Mouse (Mus musculus) bone marrow macrophage, adult 2 months (primary cell): ENCODE data around the gene Pard3. TPM values are rescaled to one million over a fixed set of nuclear protein-coding genes. Genes with fewer than 3 reads are reported as not detected.

Source experiments
- H3K27ac ChIP-seq: 2 replicates; pipeline ENCODE4 v1.5.1; 2012; ENCODE audit warnings: low read depth, low read length; ENCODE audit not compliant: insufficient read depth
- H3K4me1 ChIP-seq: 2 replicates; pipeline ENCODE4 v1.6.1; 2012; ENCODE audit warnings: low read length; ENCODE audit not compliant: control insufficient read depth, insufficient read depth
- H3K4me3 ChIP-seq: 2 replicates; pipeline ENCODE4 v1.5.1; 2012; ENCODE audit warnings: mild to moderate bottlenecking, low read length, moderate library complexity; ENCODE audit not compliant: insufficient read depth
- CTCF ChIP-seq: IDR thresholded peaks from 2 replicates; pipeline ENCODE4 v1.5.1; 2012; ENCODE audit warnings: low read depth, mild to moderate bottlenecking, low read length, moderate library complexity
- POLR2A ChIP-seq: IDR thresholded peaks from 2 replicates; pipeline ENCODE4 v1.6.1; 2012; ENCODE audit warnings: mild to moderate bottlenecking, low read depth, low read length, borderline replicate concordance
- polyA plus RNA-seq: library from polyadenylated mRNA; stranded (reverse); fragments of >200 nt; gene quantifications from 2 replicates; pipeline ENCODE4 v1.2.4, GENCODE M21; 2012; ENCODE audit not compliant: missing spikeins, insufficient read depth, insufficient read length

Gene Pard3
- polyA plus RNA-seq, 1 experiment: 0.11 TPM

GRCm38 (mm10) chr8:127411190-127411848 is 347.6 kb downstream of the Pard3 start:
- H3K4me3 ChIP-seq: no peak overlapping the region
- H3K4me1 ChIP-seq: no peaks in the 10 kb centered on the region
- H3K27ac ChIP-seq: no peak overlapping the region
- TF ChIP-seq POLR2A: no peak
- TF ChIP-seq CTCF: no peak

GRCm38 (mm10) chr8:127423021-127423420 is 359.3 kb downstream of the Pard3 start:
- H3K4me3 ChIP-seq: no peak overlapping the region
- no peak for TF ChIP-seq POLR2A
- TF ChIP-seq CTCF: no peak
- no peaks in the 10 kb centered on the region for H3K4me1 ChIP-seq
- H3K27ac ChIP-seq: no peak overlapping the region

- no peaks in the 10 kb centered on the region for H3K4me1 ChIP-seq
- H3K27ac ChIP-seq: no peak overlapping the region
- no peak for TF ChIP-seq CTCF
- TF ChIP-seq POLR2A: no peak
- no peak overlapping the region for H3K4me3 ChIP-seq
Observed at GRCm38 (mm10) chr8:127424211-127424916, 360.7 kb downstream of the Pard3 start.

- TF ChIP-seq POLR2A (no peak), CTCF (no peak)
- no peak overlapping the region for H3K27ac ChIP-seq
- H3K4me1 ChIP-seq: no peaks in the 10 kb centered on the region
- H3K4me3 ChIP-seq: no peak overlapping the region
Observed at GRCm38 (mm10) chr8:127426857-127427256, 363.2 kb downstream of the Pard3 start.

- H3K4me1 ChIP-seq: no peaks in the 10 kb centered on the region
- TF ChIP-seq POLR2A: no peak
- no peak for TF ChIP-seq CTCF
Observed at GRCm38 (mm10) chr8:127428004-127428403, 364.3 kb downstream of the Pard3 start.

GRCm38 (mm10) chr8:127431236-127431635 is 367.5 kb downstream of the Pard3 start:
- Histone ChIP-seq H3K27ac (no peak overlapping the region), H3K4me1 (no peaks in the 10 kb centered on the region), H3K4me3 (no peak overlapping the region)
- TF ChIP-seq CTCF (no peak), POLR2A (no peak)

More at GRCm38 (mm10) chr8:127428004-127428403, 364.3 kb downstream of the Pard3 start:
- H3K4me3 ChIP-seq: no peak overlapping the region
- H3K27ac ChIP-seq: no peak overlapping the region

- Histone ChIP-seq H3K27ac (no peak overlapping the region), H3K4me1 (peaks cover 27% of the 10 kb centered on the region), H3K4me3 (no peak overlapping the region)
- TF ChIP-seq POLR2A: no peak
- no peak for TF ChIP-seq CTCF
Observed at GRCm38 (mm10) chr8:127435975-127436374, 372.3 kb downstream of the Pard3 start.

GRCm38 (mm10) chr8:127437613-127438235 is 374.0 kb downstream of the Pard3 start:
- Histone ChIP-seq H3K4me3 (no peak overlapping the region), H3K27ac (no peak overlapping the region), H3K4me1 (peaks cover 31% of the 10 kb centered on the region)
- TF ChIP-seq CTCF (no peak), POLR2A (no peak)

GRCm38 (mm10) chr8:127438625-127439391 is 375.1 kb downstream of the Pard3 start:
- H3K4me3 ChIP-seq: no peak overlapping the region
- TF ChIP-seq CTCF (no peak), POLR2A (no peak)
- H3K27ac ChIP-seq: no peak overlapping the region

More at GRCm38 (mm10) chr8:127438625-127439391, 375.1 kb downstream of the Pard3 start:
- H3K4me1 ChIP-seq: peaks cover 31% of the 10 kb centered on the region
